Mouse (Mus musculus): ENCODE data around the gene Usp43.

GRCm38 (mm10) chr11:67921827-67922754, at the start of gene Usp43:
- TF ChIP-seq CTCF (IDR thresholded peaks at IDR 0.05), result peak; percentile 35; the same call in 1 of the 2 replicates
- no peak for TF ChIP-seq EP300 (IDR thresholded peaks at IDR 0.05)
